Mouse (Mus musculus): ENCODE results near the gene Gbf1. TPM values are rescaled to one million over a fixed set of nuclear protein-coding genes. Genes with fewer than 3 reads are reported as not detected.
A peak's percentile ranks its signal among the peaks of the same experiment; 100 is the strongest.

Gbf1 gene
- 53.5 and 54.1 TPM in 2 replicates for polyA plus RNA-seq (2016; fragmentation: Nextera tagmentation; extraction: Ambion mirVana)

DNA sequence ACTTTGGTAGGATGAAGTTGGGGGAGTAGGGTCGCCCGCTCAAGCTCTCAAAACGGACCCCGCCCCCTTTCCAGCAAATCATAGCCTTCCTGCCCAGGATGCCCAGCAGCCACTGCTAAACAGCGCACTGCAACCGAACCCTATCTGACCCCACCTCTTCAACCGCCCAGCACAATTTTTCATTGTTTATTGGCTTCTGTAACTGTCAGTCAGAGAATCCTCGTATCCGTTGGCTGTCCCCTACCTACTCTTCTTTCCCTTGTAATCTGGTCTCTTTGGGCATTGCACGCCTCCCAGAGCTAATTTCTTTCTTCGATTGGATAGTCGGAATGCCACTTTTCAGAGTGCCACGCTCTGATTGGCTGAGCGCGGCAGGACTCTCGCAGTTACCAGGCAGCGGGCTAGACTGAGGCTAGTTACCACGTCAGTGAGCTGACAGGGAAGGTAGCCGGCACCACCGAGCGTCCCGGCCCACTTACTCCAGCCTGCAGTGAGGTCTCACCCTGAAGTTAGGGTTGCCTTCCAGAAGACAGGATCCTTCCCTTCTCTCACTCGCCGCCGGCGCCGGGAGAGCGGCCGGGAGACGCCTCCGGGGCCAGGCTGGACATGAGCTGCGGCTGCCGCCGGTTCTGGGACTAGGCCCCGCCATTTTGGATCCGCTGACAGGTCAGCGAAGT lies at the start of gene Gbf1:
TSS of gene Gbf1 (plus strand) at position 383 of the 677 bp plus-strand sequence.
- Histone ChIP-seq H3K36me3 (no peaks in the 10 kb centered on the region), H3K4me2 (peak within 1 kb of the TSS; percentile 89), H3K4me3 (peak within 1 kb of the TSS; percentile 95), H3K9me3 (replicated peaks) (no peaks in the 10 kb centered on the region), H3K27ac (ENCODE audit: poor library complexity, severe bottlenecking) (peak within 1 kb of the TSS; percentile 36), H3K4me1 (replicated peaks) (peaks cover 31% of the 10 kb centered on the region), H3K9ac (peak within 1 kb of the TSS; percentile 86), H3K27me3 (replicated peaks) (peaks cover 26% of the 10 kb centered on the region)
- ATAC-seq (ENCODE audit: insufficient number of reproducible peaks, low FRiP score) = peak; percentile 95
- under 1% methylated on average over 37 of the region's 37 CpGs for WGBS

DNA sequence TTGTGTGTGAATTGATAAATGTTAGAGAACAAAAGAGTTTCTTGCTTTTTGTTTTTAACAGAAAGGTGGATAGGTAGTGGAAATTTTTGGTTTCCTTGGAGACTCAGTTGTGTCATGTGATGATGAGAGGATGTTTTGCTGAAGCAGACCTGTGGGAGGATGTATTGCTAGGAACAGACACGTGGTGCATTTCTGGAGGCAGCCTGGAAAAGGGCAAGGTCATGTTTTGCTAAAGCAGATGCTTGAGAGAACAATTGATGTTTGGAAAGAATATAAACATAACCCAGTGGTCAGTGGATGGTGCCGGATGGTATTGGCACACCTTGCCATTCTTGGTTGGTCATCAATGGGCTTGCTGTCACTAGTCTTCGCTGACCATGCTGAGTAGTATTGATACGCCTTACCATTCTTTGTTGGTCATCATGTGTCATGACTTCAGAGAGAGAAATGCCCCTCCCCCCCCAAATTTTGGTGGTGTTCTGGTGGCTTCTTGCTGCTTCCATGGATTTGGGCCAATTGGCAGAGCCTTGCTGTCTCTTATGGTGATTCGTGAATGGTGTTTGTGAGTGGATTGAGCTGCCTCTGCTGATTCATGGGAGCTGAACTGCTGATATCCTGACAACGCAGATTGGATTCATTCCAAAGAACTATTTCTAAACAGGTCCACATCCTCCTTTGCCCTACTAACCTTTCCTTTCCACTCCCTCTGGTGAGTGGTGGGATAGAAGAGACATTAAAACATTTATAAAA lies 48.7 kb upstream of the Gbf1 start:
- no peak overlapping the region for H3K4me3 ChIP-seq
- no peak overlapping the region for H3K27ac ChIP-seq (ENCODE audit: poor library complexity, severe bottlenecking)
- H3K27me3 ChIP-seq (replicated peaks) = no peaks in the 10 kb centered on the region
- no peaks in the 10 kb centered on the region for H3K4me1 ChIP-seq (replicated peaks)
- no peak for ATAC-seq (ENCODE audit: insufficient number of reproducible peaks, low FRiP score)
- H3K9me3 ChIP-seq (replicated peaks) = peaks cover 5% of the 10 kb centered on the region; the same call in 1 of the 2 replicates
- no peak overlapping the region for H3K4me2 ChIP-seq
- H3K36me3 ChIP-seq = no peaks in the 10 kb centered on the region
- WGBS = 79% methylated on average over 6 of the region's 6 CpGs
- H3K9ac ChIP-seq = no peak overlapping the region

DNA sequence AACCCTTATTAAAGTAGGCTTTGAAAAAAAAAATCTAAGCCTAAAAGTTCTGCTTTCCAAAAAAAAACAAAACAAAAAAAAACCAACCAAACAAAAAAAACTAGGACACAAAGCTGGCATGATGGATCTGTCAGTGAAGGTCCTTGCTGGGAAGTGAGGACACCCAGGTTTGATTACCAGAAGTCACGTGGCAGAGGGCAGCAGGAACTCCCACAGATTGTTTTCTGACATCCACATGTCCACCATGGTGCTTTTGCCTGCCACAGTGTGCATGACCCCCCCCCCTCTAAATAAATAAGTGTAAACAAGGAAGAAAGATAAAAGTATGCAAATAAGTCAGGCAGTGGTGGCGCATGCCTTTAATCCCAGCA lies 48.1 kb upstream of the Gbf1 start:
- no peak overlapping the region for H3K4me2 ChIP-seq
- H3K27ac ChIP-seq (ENCODE audit: poor library complexity, severe bottlenecking) = no peak overlapping the region
- H3K4me3 ChIP-seq = no peak overlapping the region
- ATAC-seq (ENCODE audit: insufficient number of reproducible peaks, low FRiP score) = no peak
- H3K4me1 ChIP-seq (replicated peaks) = no peaks in the 10 kb centered on the region
- H3K27me3 ChIP-seq (replicated peaks) = no peaks in the 10 kb centered on the region
- WGBS = 73% methylated on average over 2 of the region's 2 CpGs
- no peak overlapping the region for H3K9ac ChIP-seq
- peaks cover 5% of the 10 kb centered on the region; the same call in 1 of the 2 replicates for H3K9me3 ChIP-seq (replicated peaks)
- H3K36me3 ChIP-seq = no peaks in the 10 kb centered on the region

DNA sequence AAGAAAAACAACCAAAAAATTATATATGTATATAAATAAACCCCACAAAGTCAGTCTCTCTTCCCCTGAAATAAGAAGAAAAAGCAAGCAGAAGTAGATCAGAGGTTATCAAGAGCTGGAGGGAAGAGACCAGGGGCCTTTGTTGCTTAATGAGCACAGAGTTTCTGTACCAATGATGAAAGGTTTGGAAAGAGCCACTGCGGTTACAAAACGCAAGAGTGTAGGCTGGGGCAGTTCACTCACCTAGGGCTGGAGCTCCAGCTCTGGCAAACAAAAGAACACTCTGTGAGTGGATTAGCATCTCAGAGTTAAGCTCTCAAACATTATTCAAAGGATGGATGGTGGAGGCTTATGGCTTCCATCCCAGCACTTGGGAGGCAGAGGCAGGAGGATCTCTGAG lies 42.1 kb upstream of the Gbf1 start:
- Histone ChIP-seq H3K36me3 (no peaks in the 10 kb centered on the region), H3K9ac (no peak overlapping the region), H3K27me3 (replicated peaks) (no peaks in the 10 kb centered on the region), H3K4me1 (replicated peaks) (no peaks in the 10 kb centered on the region), H3K4me3 (no peak overlapping the region), H3K27ac (ENCODE audit: poor library complexity, severe bottlenecking) (no peak overlapping the region), H3K4me2 (no peak overlapping the region), H3K9me3 (replicated peaks) (no peaks in the 10 kb centered on the region)
- no peak for ATAC-seq (ENCODE audit: insufficient number of reproducible peaks, low FRiP score)
- WGBS = 84% methylated on average over 2 of the region's 2 CpGs

DNA sequence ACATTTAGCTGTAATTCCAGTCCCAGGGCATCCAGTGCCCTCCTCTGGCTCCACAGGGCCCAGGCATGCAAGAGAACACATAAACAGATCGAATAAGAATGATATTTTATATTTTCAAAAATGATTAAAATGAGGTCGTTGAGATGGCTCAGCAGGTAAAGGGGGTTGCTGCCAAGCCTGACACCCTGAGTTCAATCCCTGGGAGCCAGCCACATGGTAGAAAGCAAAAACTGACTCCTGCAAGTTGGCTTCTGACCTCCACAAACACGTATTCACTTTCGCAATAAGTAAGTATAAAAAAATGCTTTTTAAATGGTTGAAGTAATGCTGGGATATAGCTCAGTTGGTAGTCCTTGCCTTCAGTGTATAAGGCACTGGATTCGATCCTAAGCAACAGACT lies 41.5 kb upstream of the Gbf1 start:
- Histone ChIP-seq H3K27me3 (replicated peaks) (no peaks in the 10 kb centered on the region), H3K4me3 (no peak overlapping the region), H3K36me3 (no peaks in the 10 kb centered on the region), H3K4me1 (replicated peaks) (no peaks in the 10 kb centered on the region), H3K27ac (ENCODE audit: poor library complexity, severe bottlenecking) (no peak overlapping the region), H3K9ac (no peak overlapping the region), H3K4me2 (no peak overlapping the region), H3K9me3 (replicated peaks) (no peaks in the 10 kb centered on the region)
- WGBS = 81% methylated on average over 5 of the region's 5 CpGs
- no peak for ATAC-seq (ENCODE audit: insufficient number of reproducible peaks, low FRiP score)

DNA sequence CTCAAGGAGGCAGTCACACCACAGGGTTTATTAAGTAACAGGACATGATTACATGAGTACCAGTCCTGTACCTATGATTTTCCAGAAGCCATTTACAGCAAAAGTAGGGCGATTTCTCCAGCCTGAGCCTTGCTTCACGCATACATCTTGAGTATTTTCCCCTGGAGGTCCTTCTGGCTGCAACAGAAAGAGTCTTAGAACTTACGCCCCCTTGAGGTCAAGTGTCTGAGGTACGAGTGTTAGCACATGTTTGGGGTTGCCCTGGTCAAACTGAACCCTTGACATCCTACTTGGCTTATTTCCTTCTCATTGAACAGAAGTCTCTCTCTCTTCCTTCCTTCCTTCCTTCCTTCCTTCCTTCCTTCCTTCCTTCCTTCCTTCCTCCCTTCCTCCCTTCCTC lies 37.7 kb upstream of the Gbf1 start:
- 67% methylated on average over 4 of the region's 4 CpGs for WGBS
- H3K9ac ChIP-seq = no peak overlapping the region

DNA sequence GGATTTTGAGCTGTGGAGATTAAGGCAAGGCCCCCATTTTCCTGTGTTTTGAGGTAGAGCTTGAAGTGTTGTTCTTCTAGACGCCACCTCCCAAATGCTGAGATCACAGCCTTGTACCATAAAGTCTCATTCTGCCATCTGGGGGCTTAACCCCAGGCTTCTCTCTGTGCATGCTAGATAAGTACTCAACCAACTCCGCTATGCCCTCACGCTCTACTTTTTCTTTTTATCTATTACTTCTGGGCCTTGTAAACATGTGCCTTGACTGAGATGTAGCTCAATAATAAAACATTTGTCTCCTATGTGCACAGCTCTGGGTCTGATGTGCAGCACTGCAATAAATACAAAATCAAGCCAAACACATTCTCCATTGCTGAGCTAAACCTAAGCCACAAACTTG lies 32.9 kb upstream of the Gbf1 start:
- no peaks in the 10 kb centered on the region for H3K9me3 ChIP-seq (replicated peaks)
- ATAC-seq (ENCODE audit: insufficient number of reproducible peaks, low FRiP score) = no peak
- no peak overlapping the region for H3K4me2 ChIP-seq
- H3K27me3 ChIP-seq (replicated peaks) = no peaks in the 10 kb centered on the region
- no peaks in the 10 kb centered on the region for H3K36me3 ChIP-seq
- no peaks in the 10 kb centered on the region for H3K4me1 ChIP-seq (replicated peaks)
- 87% methylated on average over 3 of the region's 3 CpGs for WGBS
- no peak overlapping the region for H3K4me3 ChIP-seq
- no peak overlapping the region for H3K9ac ChIP-seq
- H3K27ac ChIP-seq (ENCODE audit: poor library complexity, severe bottlenecking) = no peak overlapping the region

More for the DNA sequence above, 37.7 kb upstream of the Gbf1 start:
- Histone ChIP-seq H3K4me1 (replicated peaks) (no peaks in the 10 kb centered on the region), H3K4me3 (no peak overlapping the region), H3K27ac (ENCODE audit: poor library complexity, severe bottlenecking) (no peak overlapping the region), H3K27me3 (replicated peaks) (no peaks in the 10 kb centered on the region), H3K9me3 (replicated peaks) (no peaks in the 10 kb centered on the region), H3K36me3 (no peaks in the 10 kb centered on the region), H3K4me2 (no peak overlapping the region)
- no peak for ATAC-seq (ENCODE audit: insufficient number of reproducible peaks, low FRiP score)

DNA sequence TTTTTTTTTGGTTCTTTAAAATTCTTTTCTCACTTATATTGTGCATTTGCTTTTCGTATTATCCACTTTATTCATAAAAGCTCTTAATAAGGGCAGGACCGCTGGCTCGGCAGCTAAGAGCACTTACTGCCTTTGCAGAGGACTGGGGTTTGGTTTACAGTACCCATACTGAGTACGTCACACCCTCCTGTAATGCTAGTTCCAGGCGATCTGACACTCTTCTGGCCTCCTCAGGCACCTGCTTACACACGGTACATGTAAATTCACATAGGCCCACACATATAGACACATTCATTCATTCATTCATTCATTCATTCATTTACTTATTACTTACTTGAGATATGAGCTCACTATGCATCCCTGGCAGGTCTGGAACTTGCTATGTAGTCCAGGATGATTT lies 31.4 kb upstream of the Gbf1 start:
- Histone ChIP-seq H3K9me3 (replicated peaks) (no peaks in the 10 kb centered on the region), H3K4me3 (no peak overlapping the region), H3K27ac (ENCODE audit: poor library complexity, severe bottlenecking) (no peak overlapping the region), H3K36me3 (no peaks in the 10 kb centered on the region), H3K27me3 (replicated peaks) (no peaks in the 10 kb centered on the region), H3K4me1 (replicated peaks) (no peaks in the 10 kb centered on the region), H3K9ac (no peak overlapping the region), H3K4me2 (no peak overlapping the region)
- ATAC-seq (ENCODE audit: insufficient number of reproducible peaks, low FRiP score) = no peak
- WGBS = 70% methylated on average over 6 of the region's 6 CpGs

DNA sequence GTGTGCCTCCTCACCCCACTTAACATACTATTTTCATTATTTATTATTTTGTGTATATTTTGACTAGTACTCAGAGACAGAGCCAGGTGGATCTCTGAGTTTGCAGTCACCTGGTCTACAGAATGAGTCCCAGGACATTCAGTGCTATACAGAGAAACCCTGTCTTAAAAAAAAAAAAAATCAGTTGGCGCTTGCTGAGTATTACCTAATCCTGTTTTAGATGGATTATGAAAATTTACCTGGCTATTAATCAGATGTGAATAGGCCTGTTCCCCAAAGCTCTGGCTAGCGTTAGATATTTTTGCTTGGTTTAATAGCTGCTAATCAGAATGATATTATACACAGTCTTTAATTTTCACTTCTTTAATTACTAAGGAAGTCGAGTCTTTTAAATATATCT lies 28.4 kb upstream of the Gbf1 start:
- no peak overlapping the region for H3K27ac ChIP-seq (ENCODE audit: poor library complexity, severe bottlenecking)
- no peak overlapping the region for H3K9ac ChIP-seq
- ATAC-seq (ENCODE audit: insufficient number of reproducible peaks, low FRiP score) = no peak
- 73% methylated on average over 3 of the region's 3 CpGs for WGBS
- no peak overlapping the region for H3K4me2 ChIP-seq
- H3K9me3 ChIP-seq (replicated peaks) = no peaks in the 10 kb centered on the region
- no peak overlapping the region for H3K4me3 ChIP-seq
- H3K36me3 ChIP-seq = no peaks in the 10 kb centered on the region
- no peaks in the 10 kb centered on the region for H3K4me1 ChIP-seq (replicated peaks)
- peaks cover 7% of the 10 kb centered on the region; the same call in 1 of the 2 replicates for H3K27me3 ChIP-seq (replicated peaks)

DNA sequence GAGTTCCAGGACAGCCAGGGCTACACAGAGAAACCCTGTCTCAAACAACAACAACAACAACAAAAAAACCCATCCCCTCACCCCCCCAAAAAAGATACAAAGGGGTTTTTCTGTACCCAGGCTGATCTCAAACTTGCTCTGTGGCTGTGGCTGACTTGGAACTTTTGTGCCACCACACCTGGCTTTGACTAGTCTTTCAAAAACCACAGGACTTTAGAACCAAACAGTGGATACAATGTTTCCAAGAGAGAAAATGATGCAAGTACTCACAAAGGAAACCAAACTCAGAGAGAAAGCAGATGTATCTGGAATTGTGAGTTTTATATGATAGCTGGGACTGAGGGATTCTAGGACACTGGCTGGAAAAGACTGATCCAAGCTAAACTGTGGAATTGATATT lies 27.7 kb upstream of the Gbf1 start:
- H3K27me3 ChIP-seq (replicated peaks) = peaks cover 7% of the 10 kb centered on the region; the same call in 1 of the 2 replicates
- no peak overlapping the region for H3K4me3 ChIP-seq
- no peak overlapping the region for H3K4me2 ChIP-seq
- no peaks in the 10 kb centered on the region for H3K36me3 ChIP-seq
- no peak overlapping the region for H3K27ac ChIP-seq (ENCODE audit: poor library complexity, severe bottlenecking)
- H3K4me1 ChIP-seq (replicated peaks) = no peaks in the 10 kb centered on the region
- no peaks in the 10 kb centered on the region for H3K9me3 ChIP-seq (replicated peaks)
- H3K9ac ChIP-seq = no peak overlapping the region
- ATAC-seq (ENCODE audit: insufficient number of reproducible peaks, low FRiP score) = no peak

DNA sequence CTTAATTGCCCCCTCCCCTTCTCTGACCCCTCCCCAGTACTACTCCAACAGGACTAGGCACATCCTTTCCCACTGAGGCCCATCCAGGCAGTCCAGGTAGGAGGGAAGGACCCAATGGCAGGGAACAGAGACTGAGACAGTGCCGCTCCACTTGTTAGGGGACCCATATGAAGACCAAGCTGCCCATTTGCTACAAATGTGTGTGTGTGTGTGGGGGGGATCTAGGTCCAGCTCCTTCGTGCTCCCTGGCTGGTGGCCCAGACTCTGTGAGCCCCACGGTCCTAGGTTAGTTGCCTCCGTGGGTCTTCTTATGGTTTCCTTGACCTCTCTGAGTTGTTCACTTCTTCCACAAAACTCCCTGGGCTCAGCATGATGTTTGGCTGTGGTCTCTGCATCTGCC lies 26.0 kb upstream of the Gbf1 start:
- no peaks in the 10 kb centered on the region for H3K36me3 ChIP-seq
- no peak overlapping the region for H3K4me3 ChIP-seq
- H3K27me3 ChIP-seq (replicated peaks) = peaks cover 19% of the 10 kb centered on the region
- H3K9me3 ChIP-seq (replicated peaks) = no peaks in the 10 kb centered on the region
- no peak overlapping the region for H3K9ac ChIP-seq
- no peak overlapping the region for H3K27ac ChIP-seq (ENCODE audit: poor library complexity, severe bottlenecking)
- H3K4me2 ChIP-seq = no peak overlapping the region
- no peaks in the 10 kb centered on the region for H3K4me1 ChIP-seq (replicated peaks)
- no peak for ATAC-seq (ENCODE audit: insufficient number of reproducible peaks, low FRiP score)
- 74% methylated on average over 4 of the region's 4 CpGs for WGBS
